Mouse (Mus musculus) liver, postnatal 0 days (tissue): ENCODE results near the gene St6galnac3. TPM values are rescaled to one million over a fixed set of nuclear protein-coding genes. Genes with fewer than 3 reads are reported as not detected.

Experiments
- ATAC-seq: fragments of 200-750 bp; cut with Nextera tagmentation; 2 replicates; pipeline ENCODE4 v1.8.0; 2017; ENCODE audit warnings: mild to moderate bottlenecking, moderate library complexity
- DNase-seq: peaks from one replicate; pipeline ENCODE4 v3.0.0-alpha.2; 2016
- H3K27ac ChIP-seq: fragments of 300-500 bp; sonication (generic); 2 replicates; pipeline ENCODE4 v1.5.1; 2014; ENCODE audit warnings: antibody characterized with exemption, moderate library complexity, mild to moderate bottlenecking, low read depth
- H3K27me3 ChIP-seq: fragments of 300-500 bp; sonication (generic); 2 replicates; pipeline ENCODE4 v1.6.1; 2014; ENCODE audit warnings: low read length, control low read depth, mixed read lengths; ENCODE audit not compliant: insufficient read depth
- H3K36me3 ChIP-seq: fragments of 300-500 bp; sonication (generic); replicated peaks from 2 replicates; pipeline ENCODE4 v1.6.1; 2014; ENCODE audit warnings: mild to moderate bottlenecking, control low read depth, low read length, moderate library complexity, mixed read lengths; ENCODE audit not compliant: insufficient read depth
- H3K4me1 ChIP-seq: fragments of 300-500 bp; sonication (generic); 2 replicates; pipeline ENCODE4 v1.6.1; 2014; ENCODE audit warnings: antibody characterized with exemption, mild to moderate bottlenecking, control low read depth; ENCODE audit not compliant: insufficient read depth
- H3K4me2 ChIP-seq: fragments of 300-500 bp; sonication (generic); 2 replicates; pipeline ENCODE4 v1.6.1; 2014; ENCODE audit warnings: low read depth, mild to moderate bottlenecking, low read length, moderate library complexity, mixed read lengths
- H3K4me3 ChIP-seq: fragments of 300-500 bp; sonication (generic); 2 replicates; pipeline ENCODE4 v1.5.1; 2014; ENCODE audit warnings: low read depth, low read length
- H3K9ac ChIP-seq: fragments of 300-500 bp; sonication (generic); replicated peaks from 2 replicates; pipeline ENCODE4 v1.6.1; 2014; ENCODE audit warnings: mild to moderate bottlenecking, moderate library complexity
- H3K9me3 ChIP-seq: fragments of 300-500 bp; sonication (generic); 2 replicates; pipeline ENCODE4 v1.6.1; 2016; ENCODE audit warnings: mild to moderate bottlenecking, control low read depth, low read length, mixed read lengths
- CTCF ChIP-seq: sonication (generic); IDR thresholded peaks from 2 replicates; pipeline ENCODE4 v1.5.1; 2016; ENCODE audit warnings: antibody characterized with exemption, low read depth
- EP300 ChIP-seq: IDR thresholded peaks from 2 replicates; pipeline ENCODE4 v1.6.1; 2016; ENCODE audit warnings: antibody characterized with exemption, low read depth, mild to moderate bottlenecking
- WGBS: fragments of 180-500 bp; shearing (Covaris S2); extraction: QIAGEN DNeasy Blood & Tissue Kit; methylation state at CpG from one replicate; pipeline ENCODE4 v1.1.7; 2014; ENCODE audit not compliant: insufficient replicate concordance; 5-methylcytosine and 5-hydroxymethylcytosine counted together
- polyA plus RNA-seq: library from polyadenylated mRNA; unstranded; fragments of >200 nt; fragmentation: Nextera tagmentation; extraction: Ambion mirVana; gene quantifications from 2 replicates; pipeline ENCODE4 v1.2.1, GENCODE M21; 2015

Gene St6galnac3
- polyA plus RNA-seq, 1 experiment from 2014 or later = 5.0 TPM

GRCm38 (mm10) chr3:153472583-153473471 is 252.1 kb downstream of the St6galnac3 start:
- ATAC-seq = no peak
- no peak overlapping the region for H3K4me3 ChIP-seq
- no peak overlapping the region for H3K9ac ChIP-seq
- TF ChIP-seq EP300 (no peak), CTCF (no peak)
- H3K9me3 ChIP-seq = no peaks in the 10 kb centered on the region
- 84% methylated on average over 11 of the region's 11 CpGs for WGBS
- H3K4me1 ChIP-seq = no peaks in the 10 kb centered on the region
- no peak for DNase-seq
- H3K36me3 ChIP-seq = no peaks in the 10 kb centered on the region
- H3K4me2 ChIP-seq = no peak overlapping the region
- no peak overlapping the region for H3K27ac ChIP-seq
- H3K27me3 ChIP-seq = no peaks in the 10 kb centered on the region

GRCm38 (mm10) chr3:153463849-153464248 is 261.1 kb downstream of the St6galnac3 start:
- Histone ChIP-seq H3K4me3 (no peak overlapping the region), H3K9ac (no peak overlapping the region), H3K27ac (no peak overlapping the region), H3K27me3 (no peaks in the 10 kb centered on the region), H3K4me1 (no peaks in the 10 kb centered on the region), H3K4me2 (no peak overlapping the region), H3K9me3 (no peaks in the 10 kb centered on the region), H3K36me3 (no peaks in the 10 kb centered on the region)
- WGBS = 74% methylated on average over 6 of the region's 6 CpGs
- ATAC-seq (no peak), DNase-seq (no peak)
- TF ChIP-seq EP300 = no peak
- no peak for TF ChIP-seq CTCF

- DNase-seq (no peak), ATAC-seq (no peak)
- 91% methylated on average over 4 of the region's 4 CpGs for WGBS
- Histone ChIP-seq H3K9me3 (no peaks in the 10 kb centered on the region), H3K27ac (no peak overlapping the region), H3K4me1 (no peaks in the 10 kb centered on the region), H3K27me3 (no peaks in the 10 kb centered on the region), H3K4me2 (no peak overlapping the region), H3K9ac (no peak overlapping the region), H3K36me3 (no peaks in the 10 kb centered on the region), H3K4me3 (no peak overlapping the region)
- TF ChIP-seq CTCF (no peak), EP300 (no peak)
Observed at GRCm38 (mm10) chr3:153460173-153460572, 264.8 kb downstream of the St6galnac3 start.

GRCm38 (mm10) chr3:153458593-153458992 is 266.4 kb downstream of the St6galnac3 start:
- Histone ChIP-seq H3K4me3 (no peak overlapping the region), H3K27ac (no peak overlapping the region), H3K9ac (no peak overlapping the region), H3K36me3 (no peaks in the 10 kb centered on the region), H3K9me3 (no peaks in the 10 kb centered on the region), H3K4me2 (no peak overlapping the region), H3K27me3 (no peaks in the 10 kb centered on the region), H3K4me1 (no peaks in the 10 kb centered on the region)
- TF ChIP-seq EP300 (no peak), CTCF (no peak)
- 82% methylated on average over 3 of the region's 3 CpGs for WGBS
- ATAC-seq = no peak
- DNase-seq = no peak

GRCm38 (mm10) chr3:153457701-153458100 is 267.3 kb downstream of the St6galnac3 start:
- Histone ChIP-seq H3K36me3 (no peaks in the 10 kb centered on the region), H3K4me3 (no peak overlapping the region), H3K27ac (no peak overlapping the region), H3K27me3 (no peaks in the 10 kb centered on the region), H3K4me1 (no peaks in the 10 kb centered on the region), H3K9ac (no peak overlapping the region), H3K9me3 (no peaks in the 10 kb centered on the region), H3K4me2 (no peak overlapping the region)
- TF ChIP-seq EP300 (no peak), CTCF (no peak)
- ATAC-seq = no peak
- 79% methylated on average over 4 of the region's 4 CpGs for WGBS
- no peak for DNase-seq

- no peak for DNase-seq
- Histone ChIP-seq H3K9ac (no peak overlapping the region), H3K4me2 (no peak overlapping the region), H3K36me3 (no peaks in the 10 kb centered on the region), H3K4me1 (no peaks in the 10 kb centered on the region), H3K27ac (no peak overlapping the region), H3K4me3 (no peak overlapping the region), H3K9me3 (no peaks in the 10 kb centered on the region), H3K27me3 (no peaks in the 10 kb centered on the region)
- 55% methylated on average over 2 of the region's 2 CpGs for WGBS
- no peak for ATAC-seq
- TF ChIP-seq EP300 = no peak
- no peak for TF ChIP-seq CTCF
Observed at GRCm38 (mm10) chr3:153457203-153457602, 267.8 kb downstream of the St6galnac3 start.
